Mouse (Mus musculus) embryonic facial prominence, embryonic 15.5 days (tissue): ENCODE measurements around the gene Kank2. TPM values are rescaled to one million over a fixed set of nuclear protein-coding genes. Genes with fewer than 3 reads are reported as not detected.

Experiments
- ATAC-seq: fragments of 200-750 bp; cut with Nextera tagmentation; 2 replicates; pipeline ENCODE4 v1.8.0; 2017; ENCODE audit warnings: low read depth, moderate TSS enrichment; ENCODE audit not compliant: insufficient number of reproducible peaks, low FRiP score, low TSS enrichment
- H3K27ac ChIP-seq: fragments of 300-500 bp; sonication (generic); replicated peaks from 2 replicates; pipeline ENCODE4 v1.5.1; 2015; ENCODE audit warnings: mild to moderate bottlenecking, inconsistent platforms
- H3K27me3 ChIP-seq: fragments of 300-500 bp; sonication (generic); 2 replicates; pipeline ENCODE4 v1.6.1; 2015; ENCODE audit warnings: inconsistent platforms
- H3K36me3 ChIP-seq: fragments of 300-500 bp; sonication (generic); 2 replicates; pipeline ENCODE4 v1.6.1; 2015; ENCODE audit warnings: mild to moderate bottlenecking, inconsistent platforms
- H3K4me1 ChIP-seq: fragments of 300-500 bp; sonication (generic); 2 replicates; pipeline ENCODE4 v1.6.1; 2015; ENCODE audit warnings: inconsistent platforms
- H3K4me2 ChIP-seq: fragments of 300-500 bp; sonication (generic); replicated peaks from 2 replicates; pipeline ENCODE4 v1.6.1; 2015; ENCODE audit warnings: mild to moderate bottlenecking, inconsistent platforms
- H3K4me3 ChIP-seq: fragments of 300-500 bp; sonication (generic); replicated peaks from 2 replicates; pipeline ENCODE4 v1.5.1; 2015; ENCODE audit warnings: mild to moderate bottlenecking, inconsistent platforms
- H3K9ac ChIP-seq: fragments of 300-500 bp; sonication (generic); 2 replicates; pipeline ENCODE4 v1.6.1; 2015; ENCODE audit warnings: inconsistent platforms
- H3K9me3 ChIP-seq: fragments of 300-500 bp; sonication (generic); replicated peaks from 2 replicates; pipeline ENCODE4 v1.6.1; 2016; ENCODE audit warnings: inconsistent platforms
- WGBS: fragments of 180-500 bp; shearing (Covaris S2); methylation state at CpG from one replicate; pipeline ENCODE4 v1.1.7; 2015; 5-methylcytosine and 5-hydroxymethylcytosine counted together
- polyA plus RNA-seq: library from polyadenylated mRNA; unstranded; fragments of >200 nt; fragmentation: Nextera tagmentation; extraction: Ambion mirVana; gene quantifications from 2 replicates; pipeline ENCODE4 v1.2.1, GENCODE M21; 2015

Kank2 gene
- polyA plus RNA-seq, 1 experiment from 2014 or later: 26.2 TPM

GRCm38 (mm10) chr9:21760155-21761088, 38.1 kb downstream of the Kank2 start, which contains the start of gene Spc24:
Gene Spc24, minus strand, starts transcription at chr9:21760303.
- peak; percentile 95 for ATAC-seq
- Histone ChIP-seq H3K27me3 (no peaks in the 10 kb centered on the region), H3K9me3 (no peaks in the 10 kb centered on the region), H3K27ac (peak within 1 kb of the TSS; percentile 70), H3K4me2 (peak within 1 kb of the TSS; percentile 88), H3K9ac (peak within 1 kb of the TSS; percentile 54), H3K4me3 (peak within 1 kb of the TSS; percentile 88), H3K36me3 (peaks cover 11% of the 10 kb centered on the region; the same call in 1 of the 2 replicates), H3K4me1 (peaks cover 22% of the 10 kb centered on the region)
- under 1% methylated on average over 53 of the region's 54 CpGs for WGBS

GRCm38 (mm10) chr9:21759718-21760117, 38.8 kb downstream of the Kank2 start:
- peak overlapping the region; percentile 54 for H3K9ac ChIP-seq
- WGBS: under 1% methylated on average over 20 of the region's 20 CpGs

GRCm38 (mm10) chr9:21758576-21759529, 39.7 kb downstream of the Kank2 start:
- H3K4me3 ChIP-seq: peak overlapping the region; percentile 88
- no peaks in the 10 kb centered on the region for H3K9me3 ChIP-seq
- no peak overlapping the region for H3K27ac ChIP-seq
- peak overlapping the region; percentile 88 for H3K4me2 ChIP-seq
- peaks cover 31% of the 10 kb centered on the region for H3K4me1 ChIP-seq
- no peaks in the 10 kb centered on the region for H3K27me3 ChIP-seq
- H3K36me3 ChIP-seq: peaks cover 11% of the 10 kb centered on the region; the same call in 1 of the 2 replicates
- no peak overlapping the region for H3K9ac ChIP-seq
- 50% methylated on average over 14 of the region's 14 CpGs for WGBS
- no peak for ATAC-seq

More at GRCm38 (mm10) chr9:21759718-21760117, 38.8 kb downstream of the Kank2 start:
- peaks cover 11% of the 10 kb centered on the region; the same call in 1 of the 2 replicates for H3K36me3 ChIP-seq
- H3K27me3 ChIP-seq: no peaks in the 10 kb centered on the region
- no peak for ATAC-seq
- H3K4me2 ChIP-seq: peak overlapping the region; percentile 88
- peaks cover 22% of the 10 kb centered on the region for H3K4me1 ChIP-seq
- H3K4me3 ChIP-seq: peak overlapping the region; percentile 88
- 0 out of 2 replicates have a peak overlapping the region, but pooled peaks have one; percentile 34 for H3K27ac ChIP-seq
- no peaks in the 10 kb centered on the region for H3K9me3 ChIP-seq

GRCm38 (mm10) chr9:21754516-21755321, 43.8 kb downstream of the Kank2 start:
- Histone ChIP-seq H3K4me2 (no peak overlapping the region), H3K9ac (no peak overlapping the region), H3K27ac (peak overlapping the region; percentile 69; the same call in 1 of the 2 replicates), H3K27me3 (no peaks in the 10 kb centered on the region), H3K9me3 (no peaks in the 10 kb centered on the region), H3K36me3 (peaks cover 13% of the 10 kb centered on the region; the same call in 1 of the 2 replicates), H3K4me1 (peaks cover 41% of the 10 kb centered on the region), H3K4me3 (no peak overlapping the region)
- WGBS: 65% methylated on average over 13 of the region's 13 CpGs
- no peak for ATAC-seq

GRCm38 (mm10) chr9:21754003-21754402, 44.5 kb downstream of the Kank2 start:
- Histone ChIP-seq H3K27ac (peak overlapping the region; percentile 69; the same call in 1 of the 2 replicates), H3K36me3 (peaks cover 20% of the 10 kb centered on the region), H3K9ac (no peak overlapping the region; the same call in 1 of the 2 replicates), H3K27me3 (no peaks in the 10 kb centered on the region), H3K4me3 (no peak overlapping the region), H3K4me2 (no peak overlapping the region), H3K4me1 (peaks cover 34% of the 10 kb centered on the region), H3K9me3 (no peaks in the 10 kb centered on the region)
- ATAC-seq: peak; percentile 49; the same call in 1 of the 2 replicates
- 73% methylated on average over 2 of the region's 2 CpGs for WGBS

- Histone ChIP-seq H3K4me1 (peaks cover 29% of the 10 kb centered on the region), H3K27ac (peak overlapping the region; percentile 72), H3K27me3 (no peaks in the 10 kb centered on the region), H3K9me3 (no peaks in the 10 kb centered on the region), H3K36me3 (peaks cover 36% of the 10 kb centered on the region), H3K4me3 (no peak overlapping the region), H3K4me2 (no peak overlapping the region), H3K9ac (no peak overlapping the region)
- ATAC-seq: peak; percentile 74
- WGBS: 28% methylated on average over 10 of the region's 10 CpGs
Measured at GRCm38 (mm10) chr9:21752252-21752792, 46.2 kb downstream of the Kank2 start.

- Histone ChIP-seq H3K27me3 (no peaks in the 10 kb centered on the region), H3K9ac (no peak overlapping the region), H3K9me3 (no peaks in the 10 kb centered on the region), H3K4me3 (no peak overlapping the region), H3K4me1 (peaks cover 29% of the 10 kb centered on the region), H3K4me2 (no peak overlapping the region), H3K36me3 (peaks cover 40% of the 10 kb centered on the region), H3K27ac (no peak overlapping the region)
- no peak for ATAC-seq
- 61% methylated on average over 6 of the region's 6 CpGs for WGBS
Measured at GRCm38 (mm10) chr9:21751347-21751746, 47.2 kb downstream of the Kank2 start.

GRCm38 (mm10) chr9:21750370-21750769, 48.2 kb downstream of the Kank2 start:
- Histone ChIP-seq H3K9me3 (no peaks in the 10 kb centered on the region), H3K4me3 (no peak overlapping the region), H3K4me2 (no peak overlapping the region), H3K27ac (0 out of 2 replicates have a peak overlapping the region, but pooled peaks have one; percentile 29), H3K36me3 (peaks cover 44% of the 10 kb centered on the region), H3K9ac (no peak overlapping the region), H3K27me3 (no peaks in the 10 kb centered on the region), H3K4me1 (peaks cover 29% of the 10 kb centered on the region)
- WGBS: 68% methylated on average over 3 of the region's 3 CpGs
- no peak for ATAC-seq

- H3K4me2 ChIP-seq: no peak overlapping the region
- no peak overlapping the region for H3K4me3 ChIP-seq
- H3K4me1 ChIP-seq: peaks cover 27% of the 10 kb centered on the region
- H3K9ac ChIP-seq: no peak overlapping the region
- no peak overlapping the region for H3K27ac ChIP-seq
- H3K27me3 ChIP-seq: no peaks in the 10 kb centered on the region
- no peak for ATAC-seq
- peaks cover 53% of the 10 kb centered on the region for H3K36me3 ChIP-seq
- H3K9me3 ChIP-seq: no peaks in the 10 kb centered on the region
- WGBS: 84% methylated on average over 6 of the region's 6 CpGs
Measured at GRCm38 (mm10) chr9:21749382-21750118, 49.0 kb downstream of the Kank2 start.
